15 mouse cellular contexts compared by ENCODE assay signal in genomic region chr11:95571755-95572154, GRCm38 (mm10). TPM values are rescaled to one million over a fixed set of nuclear protein-coding genes. Genes with fewer than 3 reads are reported as not detected.
DNase-seq lines count a peak whose midpoint lies in the region; ATAC-seq lines count a peak whose summit lies in the region.
"Had no signal": no experiment of that assay in that cellular context is flagged by ENCODE, and none has a peak within 500 bp of the region (broad histone marks: within the 10 kb centered on the region; RNA-seq: fewer than 3 reads in every experiment).

No protein-coding gene starts in this region.

- H3K4me1 ChIP-seq in lung, embryonic 16.5 days (replicated peaks; ENCODE audit: control insufficient read depth, insufficient read depth, low read length): peaks cover 35% of the 10 kb centered on the region
- peaks cover 45% of the 10 kb centered on the region for H3K4me1 ChIP-seq in intestine, embryonic 15.5 days (replicated peaks)

- WGBS in lung, embryonic 16.5 days: 12% methylated on average over 9 of the region's 9 CpGs
- whole genome bisulfite sequencing in intestine, embryonic 15.5 days: 14% methylated on average over 9 of the region's 9 CpGs

- no peak overlapping the region for H3K27ac ChIP-seq in lung, embryonic 16.5 days (ENCODE audit: low read length)
- 0 out of 2 replicates have a peak overlapping the region, but pooled peaks have one; percentile 32 for H3K27ac ChIP-seq in intestine, embryonic 15.5 days
- H3K27ac ChIP-seq: hindbrain, postnatal 0 days; layer of hippocampus, adult 2 months had no signal

- peak; percentile 70 for DNase-seq in gastrocnemius, postnatal 14 days
- no peak for DNase-seq in gastrocnemius, adult 8-10 months (ENCODE audit: low spot score in 2 of 2)
- DNase-seq in lung, adult 18-20 months: no peak
- peak; percentile 46 for DNase-seq in skeletal muscle tissue, adult 2 months (ENCODE audit: low read depth, low spot score)
- DNase-seq in left cerebral cortex, adult 8-10 months (ENCODE audit: low spot score in 2 of 2): no peak
- DNase-seq in B cell, adult 2 months: no peak
- DNase-seq: adrenal gland, postnatal 36 days had no signal

- intact Hi-C loops in gastrocnemius, postnatal 14 days (cut with DNase I; ENCODE audit: low total_unique reads): no loop called here

- H3K9me3 ChIP-seq in lung, embryonic 16.5 days (ENCODE audit: control insufficient read depth, low read length): no peaks in the 10 kb centered on the region
- no peaks in the 10 kb centered on the region for H3K9me3 ChIP-seq in intestine, embryonic 15.5 days
- H3K9me3 ChIP-seq: heart, embryonic 12.5 days had no signal

- no peak overlapping the region for H3K4me3 ChIP-seq in lung, embryonic 16.5 days (ENCODE audit: low read length)
- H3K4me3 ChIP-seq in intestine, embryonic 15.5 days (replicated peaks): no peak overlapping the region
- H3K4me3 ChIP-seq: heart, embryonic 12.5 days; layer of hippocampus, adult 2 months had no signal

- H3K27me3 ChIP-seq in lung, embryonic 16.5 days (ENCODE audit: control insufficient read depth, insufficient read depth, low read depth, low read length): peaks cover 3% of the 10 kb centered on the region
- 0 out of 2 replicates have a peak, but pooled peaks cover 3% of the 10 kb centered on the region for H3K27me3 ChIP-seq in intestine, embryonic 15.5 days (replicated peaks)

- H3K4me2 ChIP-seq in lung, embryonic 16.5 days (ENCODE audit: low read depth, low read length): no peak overlapping the region
- no peak overlapping the region for H3K4me2 ChIP-seq in intestine, embryonic 15.5 days (replicated peaks)
- H3K4me2 ChIP-seq: heart, embryonic 12.5 days; liver, embryonic 11.5 days had no signal

- ATAC-seq in lung, embryonic 16.5 days (ENCODE audit: low read depth): peak; percentile 59
- ATAC-seq in intestine, embryonic 15.5 days: peak; percentile 34; the same call in 1 of the 2 replicates
- ATAC-seq: forebrain, embryonic 14.5 days; hindbrain, postnatal 0 days; Patski had no signal

- H3K36me3 ChIP-seq in lung, embryonic 16.5 days (ENCODE audit: control insufficient read depth, insufficient read depth, low read length): no peaks in the 10 kb centered on the region
- H3K36me3 ChIP-seq in intestine, embryonic 15.5 days: no peaks in the 10 kb centered on the region
- H3K36me3 ChIP-seq: heart, embryonic 12.5 days had no signal

- no peak overlapping the region for H3K9ac ChIP-seq in lung, embryonic 16.5 days (ENCODE audit: low read length)
- H3K9ac ChIP-seq in intestine, embryonic 15.5 days: no peak overlapping the region
- H3K9ac ChIP-seq: heart, embryonic 12.5 days had no signal

RNA-seq across cellular contexts. Expression of gene Ngfr, which starts 15.8 kb away (rescaled TPM):
- total RNA-seq in gastrocnemius, postnatal 14 days (2021): 1 to 10 TPM; 1.5 to 4.3 TPM
- total RNA-seq in gastrocnemius, adult 8-10 months (2022): 1 to 10 TPM in 1 of 4 experiments, under 1 TPM in 3; 0.12 to 1.0 (median 0.29) TPM
- polyA plus RNA-seq in lung, embryonic 16.5 days (2015; fragmentation: Nextera tagmentation; extraction: Ambion mirVana): 4.3 and 4.6 TPM in 2 replicates
- polyA plus RNA-seq in intestine, embryonic 15.5 days (2015; fragmentation: Nextera tagmentation; extraction: Ambion mirVana): 14.5 and 15.8 TPM in 2 replicates
- total RNA-seq in left cerebral cortex, adult 8-10 months (2022): 1 to 10 TPM; 2.5 to 4.9 (median 4.1) TPM

RNA-seq across cellular contexts. Expression of gene Nxph3, which starts 57.4 kb away (rescaled TPM):
- 1 to 10 TPM in 1 of 2 experiments, under 1 TPM in 1; 0.70 to 1.2 TPM for total RNA-seq in gastrocnemius, postnatal 14 days (2021)
- total RNA-seq in gastrocnemius, adult 8-10 months (2022): under 1 TPM; 0.13 to 0.45 (median 0.30) TPM
- 0.19 TPM in 1 of 2 replicates, not detected in the other for polyA plus RNA-seq in lung, embryonic 16.5 days (2015; fragmentation: Nextera tagmentation; extraction: Ambion mirVana)
- 0.46 and 0.58 TPM in 2 replicates for polyA plus RNA-seq in intestine, embryonic 15.5 days (2015; fragmentation: Nextera tagmentation; extraction: Ambion mirVana)
- 10 to 100 TPM; 26.5 to 33.0 (median 32.3) TPM for total RNA-seq in left cerebral cortex, adult 8-10 months (2022)

Comparison
In these comparisons a context has a peak if more than half of its experiments do, and no peak if none do; other contexts are left out.
1. DNase-seq: peak in gastrocnemius, postnatal 14 days (single experiment) and skeletal muscle tissue, adult 2 months (single experiment); none in gastrocnemius, adult 8-10 months (0 of 2), lung, adult 18-20 months (0 of 2), left cerebral cortex, adult 8-10 months (0 of 2) and B cell, adult 2 months (0 of 2).
2. RNA of gene Nxph3, which starts 57.4 kb away (total RNA-seq): 26.5 to 33.0 TPM in left cerebral cortex, adult 8-10 months; 0.70 to 1.2 TPM in gastrocnemius, postnatal 14 days and 0.13 to 0.45 TPM in gastrocnemius, adult 8-10 months; every median in the first group is over 10 times any median in the second.